Mouse (Mus musculus) cerebellum, postnatal 36 days (tissue): ENCODE results near the gene Chpt1.
A peak's percentile ranks its signal among the peaks of the same experiment; 100 is the strongest.
"Not testable (repeated sequence)": the region's sequence is repeated elsewhere in the genome, so short reads cannot be mapped to it uniquely, and the experiment has no call there.

Experiments
- DNase-seq, 2 experiments: peaks; one replicate each; pipeline ENCODE4 v3.0.0; 2021 to 2022; ENCODE audit warnings: mixed read lengths in 2 of 2

The Chpt1 gene

GRCm38 (mm10) chr10:88503421-88504314, at the start of gene Chpt1:
Gene Chpt1, minus strand, starts transcription at chr10:88504073.
- peak; percentile 79 to 91 for DNase-seq

- no peak for DNase-seq
Measured at GRCm38 (mm10) chr10:88552738-88553137, 48.9 kb upstream of the Chpt1 start.

- no peak for DNase-seq
Measured at GRCm38 (mm10) chr10:88550225-88550624, 46.4 kb upstream of the Chpt1 start.

- DNase-seq, result no peak
Measured at GRCm38 (mm10) chr10:88547635-88548034, 43.8 kb upstream of the Chpt1 start.

GRCm38 (mm10) chr10:88530631-88531030, 26.8 kb upstream of the Chpt1 start:
- no peak for DNase-seq

- DNase-seq, result no peak
Measured at GRCm38 (mm10) chr10:88524016-88524415, 20.1 kb upstream of the Chpt1 start.

GRCm38 (mm10) chr10:88523212-88523611, 19.3 kb upstream of the Chpt1 start:
- no peak for DNase-seq

GRCm38 (mm10) chr10:88522795-88523194, 18.9 kb upstream of the Chpt1 start:
- DNase-seq, result no peak

GRCm38 (mm10) chr10:88515049-88515448, 11.2 kb upstream of the Chpt1 start:
- not testable (repeated sequence) for DNase-seq

GRCm38 (mm10) chr10:88514495-88514894, 10.6 kb upstream of the Chpt1 start:
- no peak for DNase-seq

GRCm38 (mm10) chr10:88513574-88514135, 9.8 kb upstream of the Chpt1 start:
- no peak for DNase-seq

- no peak for DNase-seq
Measured at GRCm38 (mm10) chr10:88511355-88511754, 7.5 kb upstream of the Chpt1 start.

GRCm38 (mm10) chr10:88510503-88511271, 6.8 kb upstream of the Chpt1 start:
- no peak for DNase-seq

GRCm38 (mm10) chr10:88507691-88508143, 3.8 kb upstream of the Chpt1 start:
- DNase-seq, result no peak

- no peak for DNase-seq
Measured at GRCm38 (mm10) chr10:88505256-88505655, 1.4 kb upstream of the Chpt1 start.

- DNase-seq, result no peak
Measured at GRCm38 (mm10) chr10:88504481-88504880, 608 bp upstream of the Chpt1 start.

- no peak for DNase-seq
Measured at GRCm38 (mm10) chr10:88502919-88503318, 954 bp downstream of the Chpt1 start.

GRCm38 (mm10) chr10:88501886-88502765, 1.7 kb downstream of the Chpt1 start:
- no peak for DNase-seq

- no peak for DNase-seq
Measured at GRCm38 (mm10) chr10:88501370-88501769, 2.5 kb downstream of the Chpt1 start.

- no peak for DNase-seq
Measured at GRCm38 (mm10) chr10:88499993-88500392, 3.9 kb downstream of the Chpt1 start.

GRCm38 (mm10) chr10:88496864-88497564, 6.9 kb downstream of the Chpt1 start:
- no peak for DNase-seq
